Mouse (Mus musculus): ENCODE measurements around the gene Crybb3. TPM values are rescaled to one million over a fixed set of nuclear protein-coding genes. Genes with fewer than 3 reads are reported as not detected.

Crybb3 gene
- polyA plus RNA-seq, 2 experiments = 0.67 to 4.6 TPM

DNA sequence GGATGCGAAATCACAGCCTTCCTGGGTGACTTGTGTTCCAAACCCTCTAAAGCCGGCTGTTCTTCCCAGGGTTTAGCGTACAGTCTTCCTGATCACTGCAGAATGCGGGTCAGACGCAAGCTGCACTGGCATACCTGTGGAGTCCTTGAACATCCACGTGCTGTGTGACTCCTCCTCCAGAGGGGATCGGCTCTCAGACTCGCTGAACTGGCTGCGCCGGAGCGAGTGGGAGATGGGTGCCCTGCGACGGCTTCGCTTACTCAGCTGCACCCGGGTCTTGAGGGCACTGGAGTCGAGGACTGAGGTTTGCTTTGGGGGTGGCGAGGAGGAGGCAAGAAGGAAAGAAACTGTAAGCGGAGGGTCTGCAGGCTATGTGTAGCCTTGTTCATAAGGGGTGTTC, 14.1 kb upstream of the Crybb3 start:
- WGBS = 89% methylated on average over 18 of the region's 18 CpGs
- H3K36me3 ChIP-seq (ENCODE audit: control insufficient read depth, insufficient read depth, low read length) = no peaks in the 10 kb centered on the region
- H3K27me3 ChIP-seq (ENCODE audit: control insufficient read depth, insufficient read depth, low read length) = no peaks in the 10 kb centered on the region
- H3K4me1 ChIP-seq (ENCODE audit: control insufficient read depth, insufficient read depth, low read length) = no peaks in the 10 kb centered on the region
- TF ChIP-seq POLR2A (IDR thresholded peaks at IDR 0.05; ENCODE audit: borderline replicate concordance, extremely low read depth, insufficient read depth, insufficient read length) = no peak
- DNase-seq (ENCODE audit: low spot score) = no peak
- no peaks in the 10 kb centered on the region for H3K9me3 ChIP-seq (ENCODE audit: control insufficient read depth, low read length)
- no peak overlapping the region for H3K4me2 ChIP-seq (replicated peaks; ENCODE audit: low read depth, low read length, severe bottlenecking)
- no peak for ATAC-seq (ENCODE audit: low FRiP score, low read depth)
- H3K27ac ChIP-seq (replicated peaks; ENCODE audit: low read depth, low read length) = no peak overlapping the region
- H3K4me3 ChIP-seq (replicated peaks; ENCODE audit: low read length) = no peak overlapping the region
- no peak overlapping the region for H3K9ac ChIP-seq (ENCODE audit: low read depth, low read length, severe bottlenecking)

- H3K4me1 ChIP-seq (ENCODE audit: control insufficient read depth, insufficient read depth, low read length) = no peaks in the 10 kb centered on the region
- H3K4me2 ChIP-seq (replicated peaks; ENCODE audit: low read depth, low read length, severe bottlenecking) = no peak overlapping the region
- DNase-seq (ENCODE audit: low spot score) (no peak), ATAC-seq (ENCODE audit: low FRiP score, low read depth) (no peak)
- WGBS = 63% methylated on average over 7 of the region's 7 CpGs
- H3K36me3 ChIP-seq (ENCODE audit: control insufficient read depth, insufficient read depth, low read length) = no peaks in the 10 kb centered on the region
- TF ChIP-seq POLR2A (IDR thresholded peaks at IDR 0.05; ENCODE audit: borderline replicate concordance, extremely low read depth, insufficient read depth, insufficient read length) = no peak
- no peak overlapping the region for H3K4me3 ChIP-seq (replicated peaks; ENCODE audit: low read length)
- no peak overlapping the region for H3K9ac ChIP-seq (ENCODE audit: low read depth, low read length, severe bottlenecking)
- no peak overlapping the region for H3K27ac ChIP-seq (replicated peaks; ENCODE audit: low read depth, low read length)
- H3K9me3 ChIP-seq (ENCODE audit: control insufficient read depth, low read length) = no peaks in the 10 kb centered on the region
- no peaks in the 10 kb centered on the region for H3K27me3 ChIP-seq (ENCODE audit: control insufficient read depth, insufficient read depth, low read length)
These were observed 11.0 kb upstream of the Crybb3 start for GRCm38 (mm10) chr5:113092406-113092805.

DNA sequence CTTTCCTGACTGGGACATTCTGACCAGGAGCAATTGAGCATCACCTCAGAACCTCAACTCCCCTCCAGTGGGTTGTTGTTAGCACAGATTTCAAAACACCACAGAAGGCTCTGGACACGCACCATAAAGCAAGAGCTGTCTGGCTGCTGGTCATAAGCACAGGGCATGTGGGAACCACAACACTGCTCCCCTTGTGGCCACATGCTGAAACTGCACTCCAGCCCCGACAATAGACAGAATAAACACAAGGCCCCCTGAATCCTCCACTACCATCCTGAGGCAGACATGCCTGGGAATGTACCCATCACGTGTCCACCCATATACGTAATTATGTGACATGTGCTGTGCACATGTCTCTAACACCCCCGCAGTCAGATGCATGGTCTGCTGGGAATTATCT, 9.8 kb upstream of the Crybb3 start:
- no peaks in the 10 kb centered on the region for H3K36me3 ChIP-seq (ENCODE audit: control insufficient read depth, insufficient read depth, low read length)
- H3K4me1 ChIP-seq (ENCODE audit: control insufficient read depth, insufficient read depth, low read length) = no peaks in the 10 kb centered on the region
- no peak overlapping the region for H3K27ac ChIP-seq (replicated peaks; ENCODE audit: low read depth, low read length)
- H3K27me3 ChIP-seq (ENCODE audit: control insufficient read depth, insufficient read depth, low read length) = no peaks in the 10 kb centered on the region
- no peak for TF ChIP-seq POLR2A (IDR thresholded peaks at IDR 0.05; ENCODE audit: borderline replicate concordance, extremely low read depth, insufficient read depth, insufficient read length)
- H3K9me3 ChIP-seq (ENCODE audit: control insufficient read depth, low read length) = no peaks in the 10 kb centered on the region
- H3K4me2 ChIP-seq (replicated peaks; ENCODE audit: low read depth, low read length, severe bottlenecking) = no peak overlapping the region
- ATAC-seq (ENCODE audit: low FRiP score, low read depth) (no peak), DNase-seq (ENCODE audit: low spot score) (no peak)
- 55% methylated on average over 5 of the region's 5 CpGs for WGBS
- no peak overlapping the region for H3K4me3 ChIP-seq (replicated peaks; ENCODE audit: low read length)
- no peak overlapping the region for H3K9ac ChIP-seq (ENCODE audit: low read depth, low read length, severe bottlenecking)

GRCm38 (mm10) chr5:113090750-113091149, 9.4 kb upstream of the Crybb3 start:
- no peaks in the 10 kb centered on the region for H3K27me3 ChIP-seq (ENCODE audit: control insufficient read depth, insufficient read depth, low read length)
- H3K27ac ChIP-seq (replicated peaks; ENCODE audit: low read depth, low read length) = no peak overlapping the region
- TF ChIP-seq POLR2A (IDR thresholded peaks at IDR 0.05; ENCODE audit: borderline replicate concordance, extremely low read depth, insufficient read depth, insufficient read length) = no peak
- no peaks in the 10 kb centered on the region for H3K9me3 ChIP-seq (ENCODE audit: control insufficient read depth, low read length)
- no peaks in the 10 kb centered on the region for H3K4me1 ChIP-seq (ENCODE audit: control insufficient read depth, insufficient read depth, low read length)
- H3K9ac ChIP-seq (ENCODE audit: low read depth, low read length, severe bottlenecking) = no peak overlapping the region
- 86% methylated on average over 11 of the region's 11 CpGs for WGBS
- peak; percentile 18; the same call in 1 of the 2 replicates for ATAC-seq (ENCODE audit: low FRiP score, low read depth)
- no peaks in the 10 kb centered on the region for H3K36me3 ChIP-seq (ENCODE audit: control insufficient read depth, insufficient read depth, low read length)
- H3K4me3 ChIP-seq (replicated peaks; ENCODE audit: low read length) = no peak overlapping the region
- no peak overlapping the region for H3K4me2 ChIP-seq (replicated peaks; ENCODE audit: low read depth, low read length, severe bottlenecking)
- no peak for DNase-seq (ENCODE audit: low spot score)

DNA sequence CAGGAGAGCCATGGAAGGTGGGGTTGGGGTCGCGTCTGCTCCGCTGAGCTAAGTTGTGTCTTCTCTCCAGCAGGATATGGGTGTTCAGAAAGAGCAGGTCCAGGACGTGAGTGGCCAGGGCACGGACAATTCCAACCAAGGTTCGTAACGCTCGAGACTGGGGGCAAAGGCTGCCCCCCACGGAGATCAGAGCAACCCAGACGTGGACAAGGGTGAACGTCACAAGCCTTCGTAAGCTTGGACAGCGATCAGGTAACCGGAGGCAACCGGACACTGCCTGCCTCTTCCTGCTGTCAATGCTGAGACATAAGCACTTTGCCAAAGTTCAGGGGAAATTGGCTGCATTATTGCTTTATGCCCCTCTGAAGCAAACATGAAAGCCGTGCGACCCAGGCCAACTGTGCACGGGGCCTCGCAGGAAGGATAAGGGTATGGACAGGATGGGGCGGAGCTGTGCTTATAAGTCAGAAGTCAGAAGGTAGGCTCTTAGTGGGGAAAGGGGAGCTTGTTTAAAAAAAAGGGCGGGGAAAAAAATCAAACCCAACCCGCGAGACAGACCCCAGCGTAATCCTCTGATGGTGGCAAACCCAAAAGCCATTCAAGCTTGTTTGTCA, 8.8 kb upstream of the Crybb3 start:
- Histone ChIP-seq H3K27ac (replicated peaks; ENCODE audit: low read depth, low read length) (no peak overlapping the region), H3K36me3 (ENCODE audit: control insufficient read depth, insufficient read depth, low read length) (no peaks in the 10 kb centered on the region), H3K4me3 (replicated peaks; ENCODE audit: low read length) (no peak overlapping the region), H3K9ac (ENCODE audit: low read depth, low read length, severe bottlenecking) (no peak overlapping the region), H3K4me1 (ENCODE audit: control insufficient read depth, insufficient read depth, low read length) (no peaks in the 10 kb centered on the region), H3K27me3 (ENCODE audit: control insufficient read depth, insufficient read depth, low read length) (no peaks in the 10 kb centered on the region), H3K9me3 (ENCODE audit: control insufficient read depth, low read length) (no peaks in the 10 kb centered on the region), H3K4me2 (replicated peaks; ENCODE audit: low read depth, low read length, severe bottlenecking) (no peak overlapping the region)
- no peak for DNase-seq (ENCODE audit: low spot score)
- TF ChIP-seq POLR2A (IDR thresholded peaks at IDR 0.05; ENCODE audit: borderline replicate concordance, extremely low read depth, insufficient read depth, insufficient read length) = no peak
- ATAC-seq (ENCODE audit: low FRiP score, low read depth) = no peak
- 79% methylated on average over 24 of the region's 24 CpGs for WGBS

GRCm38 (mm10) chr5:113087465-113087864, 6.1 kb upstream of the Crybb3 start:
- no peak overlapping the region for H3K27ac ChIP-seq (replicated peaks; ENCODE audit: low read depth, low read length)
- no peak for ATAC-seq (ENCODE audit: low FRiP score, low read depth)
- no peak for DNase-seq (ENCODE audit: low spot score)
- no peaks in the 10 kb centered on the region for H3K4me1 ChIP-seq (ENCODE audit: control insufficient read depth, insufficient read depth, low read length)
- no peak overlapping the region for H3K9ac ChIP-seq (ENCODE audit: low read depth, low read length, severe bottlenecking)
- no peak for TF ChIP-seq POLR2A (IDR thresholded peaks at IDR 0.05; ENCODE audit: borderline replicate concordance, extremely low read depth, insufficient read depth, insufficient read length)
- H3K27me3 ChIP-seq (ENCODE audit: control insufficient read depth, insufficient read depth, low read length) = no peaks in the 10 kb centered on the region
- no peaks in the 10 kb centered on the region for H3K36me3 ChIP-seq (ENCODE audit: control insufficient read depth, insufficient read depth, low read length)
- no peaks in the 10 kb centered on the region for H3K9me3 ChIP-seq (ENCODE audit: control insufficient read depth, low read length)
- H3K4me2 ChIP-seq (replicated peaks; ENCODE audit: low read depth, low read length, severe bottlenecking) = no peak overlapping the region
- H3K4me3 ChIP-seq (replicated peaks; ENCODE audit: low read length) = no peak overlapping the region
- 74% methylated on average over 2 of the region's 2 CpGs for WGBS
